Mouse (Mus musculus): ENCODE measurements at regions not wholly inside any gene's neighbourhood (a gene's known extent, or its start where the extent isn't known, plus 50 kb on each side); places are given as distances from the start of the nearest gene placed in this dataset.

GRCm38 (mm10) chr9:73319704-73320307, 206.6 kb downstream of the Rsl24d1 start:
- no peak for DNase-seq (ENCODE audit: low spot score in 2 of 2)

GRCm38 (mm10) chr9:73331066-73331465, 217.8 kb downstream of the Rsl24d1 start:
- DNase-seq (ENCODE audit: low spot score in 2 of 2), result no peak

GRCm38 (mm10) chr9:73336039-73336438, 222.8 kb downstream of the Rsl24d1 start:
- no peak for DNase-seq (ENCODE audit: low spot score in 2 of 2)

DNA sequence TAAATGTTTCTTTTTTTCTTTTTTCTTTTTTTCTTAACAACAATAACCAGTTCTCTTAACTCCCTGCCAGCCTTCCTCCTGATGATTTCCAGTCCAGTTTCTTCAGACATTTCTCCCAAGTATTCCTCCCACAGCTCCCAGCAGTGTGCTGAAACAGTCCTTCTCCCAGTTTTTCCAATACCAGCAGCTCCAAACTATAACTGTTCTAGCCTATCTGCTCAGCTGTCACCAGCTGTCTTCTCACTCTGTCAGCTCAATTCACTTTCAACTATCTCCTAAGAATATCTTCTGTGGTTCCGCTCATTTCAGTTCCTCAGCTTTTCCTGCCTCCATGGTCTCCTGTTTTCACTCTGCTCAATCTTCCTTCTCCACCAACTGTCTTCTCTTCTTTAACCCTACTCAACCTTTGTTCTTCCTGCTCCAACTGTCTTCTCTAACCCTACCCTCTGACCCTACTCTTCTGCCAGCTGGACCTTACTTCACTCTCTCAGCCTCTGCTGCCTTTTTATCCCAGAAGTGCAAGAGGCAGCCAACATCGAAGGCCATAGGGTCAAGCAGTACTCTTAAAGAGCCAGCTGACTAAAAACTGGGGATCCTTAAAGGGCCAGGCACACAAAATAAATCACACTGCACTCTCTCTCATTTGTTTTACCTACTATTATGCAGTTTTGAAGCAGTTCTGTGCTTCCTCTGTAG, 224.0 kb downstream of the Rsl24d1 start:
- no peak for DNase-seq (ENCODE audit: low spot score in 2 of 2)

DNA sequence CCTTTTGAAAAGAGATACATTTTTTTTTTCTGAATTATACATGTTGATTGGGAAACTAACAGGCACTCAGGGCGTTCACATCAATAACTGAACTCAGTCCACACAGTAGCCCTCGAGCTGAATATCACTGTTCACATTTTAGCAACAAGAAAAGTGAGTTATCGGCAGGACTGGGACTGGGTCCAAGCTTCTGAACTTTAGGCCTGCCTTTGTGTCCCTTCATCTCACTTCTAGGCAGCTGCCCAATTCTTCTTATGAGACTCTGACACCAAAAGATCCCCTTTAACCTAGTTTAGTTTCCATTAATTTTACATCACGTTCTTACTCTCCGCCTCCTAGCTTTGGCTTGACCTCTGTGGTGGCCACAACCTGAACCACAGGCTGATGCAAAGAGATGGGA, 242.7 kb downstream of the Rsl24d1 start:
- no peak for DNase-seq (ENCODE audit: low spot score in 2 of 2)

DNA sequence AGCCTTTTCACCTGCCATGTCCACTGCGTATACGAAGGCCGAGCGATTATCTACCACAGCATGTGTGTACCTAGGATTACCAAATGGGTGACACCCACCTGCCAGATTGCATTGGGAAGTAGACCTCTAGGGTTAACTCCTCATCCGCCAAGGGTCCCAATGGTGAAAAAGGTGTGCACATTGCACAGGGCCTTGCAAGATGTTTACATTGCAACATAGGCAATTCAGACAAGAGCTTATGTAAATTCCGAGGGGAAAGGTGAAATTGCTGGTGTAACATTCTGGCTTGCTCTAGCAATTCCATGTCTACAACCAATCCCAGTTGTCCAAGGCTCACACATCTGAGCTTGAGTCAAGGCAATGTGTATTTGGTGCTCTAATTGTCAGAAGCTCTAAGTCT, 245.7 kb downstream of the Rsl24d1 start:
- no peak for DNase-seq (ENCODE audit: low spot score in 2 of 2)

GRCm38 (mm10) chr9:73380768-73381167, 267.5 kb downstream of the Rsl24d1 start:
- DNase-seq (ENCODE audit: low spot score in 2 of 2), result no peak

GRCm38 (mm10) chr9:73392036-73392435, 278.8 kb downstream of the Rsl24d1 start:
- DNase-seq (ENCODE audit: low spot score in 2 of 2), result no peak

DNA sequence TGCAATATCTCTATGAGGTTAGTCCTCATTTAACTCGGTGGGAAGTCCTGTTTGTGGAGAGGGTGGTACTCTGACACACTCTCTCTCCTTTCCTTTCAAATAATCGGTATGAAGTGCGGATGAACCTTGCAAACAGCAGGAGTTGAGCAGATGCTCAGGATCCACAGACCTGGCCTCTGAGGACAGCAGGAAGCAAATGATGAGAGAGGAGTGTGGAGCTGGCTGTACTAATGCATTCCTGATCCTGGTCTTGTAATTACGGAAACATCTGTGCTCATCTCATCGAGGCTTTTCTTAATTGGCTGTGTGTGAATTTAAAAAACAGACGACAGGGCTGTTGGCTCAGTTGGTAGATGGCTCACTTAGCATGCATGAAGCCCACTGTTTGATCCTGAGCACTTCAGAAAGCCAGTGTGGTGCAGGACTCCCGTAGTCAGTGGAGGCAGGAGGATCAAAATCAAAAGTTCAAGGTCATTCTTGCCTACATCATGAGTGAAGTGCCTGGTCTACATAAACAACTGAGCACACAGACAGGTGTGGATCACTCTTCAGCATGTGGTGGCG, 300.2 kb downstream of the Rsl24d1 start:
- DNase-seq (ENCODE audit: low spot score in 2 of 2), result peak in 1 of 2 experiments; percentile 23

GRCm38 (mm10) chr9:73416084-73416777, 303.0 kb downstream of the Rsl24d1 start:
- peak in 1 of 2 experiments; percentile 46 for DNase-seq (ENCODE audit: low spot score in 2 of 2)
